Mouse (Mus musculus): ENCODE data around the gene Cilp.

DNA sequence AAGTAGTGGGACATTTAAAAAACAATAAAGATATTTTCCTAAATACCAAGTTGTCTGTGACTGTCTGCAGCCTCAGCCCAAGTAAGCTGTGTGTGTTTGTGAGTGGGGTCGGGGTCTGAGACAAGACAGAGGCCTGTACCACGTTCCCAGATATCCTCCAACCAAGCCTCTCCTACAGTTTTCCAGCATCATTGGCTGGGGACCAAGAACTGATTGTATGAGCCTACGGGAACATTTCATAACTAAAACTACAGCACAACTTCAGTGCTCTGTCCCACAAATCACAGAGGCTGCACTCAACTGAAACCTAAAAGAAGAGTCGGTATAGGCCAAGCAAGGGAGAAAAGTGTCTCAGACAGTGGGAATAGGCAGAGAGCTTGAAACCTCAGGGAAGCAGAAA is 25.8 kb upstream of the Cilp start:
- TF ChIP-seq HCFC1 (IDR thresholded peaks at IDR 0.05; ENCODE audit: borderline replicate concordance, insufficient read depth, low read length) = no peak
- TF ChIP-seq MAFK (IDR thresholded peaks at IDR 0.05; ENCODE audit: insufficient read depth, low read depth, low read length) = no peak
